Mouse (Mus musculus) hindbrain, embryonic 15.5 days (tissue): Measurements from ENCODE around the gene Ppef2. TPM values are rescaled to one million over a fixed set of nuclear protein-coding genes. Genes with fewer than 3 reads are reported as not detected.
A peak's percentile ranks its signal among the peaks of the same experiment; 100 is the strongest.
"Not testable (repeated sequence)": the region's sequence is repeated elsewhere in the genome, so short reads cannot be mapped to it uniquely, and the experiment has no call there.

Experiments
- ATAC-seq: fragments of 200-750 bp; cut with Nextera tagmentation; 2 replicates; pipeline ENCODE4 v1.8.0; 2017; ENCODE audit warnings: low read depth, moderate number of reproducible peaks, moderate TSS enrichment; ENCODE audit not compliant: low FRiP score
- H3K27ac ChIP-seq: fragments of 300-500 bp; sonication (generic); replicated peaks from 2 replicates; pipeline ENCODE4 v1.5.1; 2015; ENCODE audit warnings: mild to moderate bottlenecking, inconsistent platforms
- H3K27me3 ChIP-seq: fragments of 300-500 bp; sonication (generic); 2 replicates; pipeline ENCODE4 v1.6.1; 2015; ENCODE audit warnings: control low read depth, inconsistent platforms
- H3K36me3 ChIP-seq: fragments of 300-500 bp; sonication (generic); 2 replicates; pipeline ENCODE4 v1.6.1; 2015; ENCODE audit warnings: control low read depth, inconsistent platforms
- H3K4me1 ChIP-seq: fragments of 300-500 bp; sonication (generic); replicated peaks from 2 replicates; pipeline ENCODE4 v1.6.1; 2015; ENCODE audit warnings: control low read depth, inconsistent platforms
- H3K4me2 ChIP-seq: fragments of 300-500 bp; sonication (generic); 2 replicates; pipeline ENCODE4 v1.6.1; 2015; ENCODE audit warnings: moderate library complexity, mild to moderate bottlenecking, inconsistent platforms
- H3K4me3 ChIP-seq: fragments of 300-500 bp; sonication (generic); 2 replicates; pipeline ENCODE4 v1.5.1; 2015; ENCODE audit warnings: mild to moderate bottlenecking, inconsistent platforms
- H3K9ac ChIP-seq: fragments of 300-500 bp; sonication (generic); 2 replicates; pipeline ENCODE4 v1.6.1; 2015; ENCODE audit warnings: inconsistent platforms
- H3K9me3 ChIP-seq: fragments of 300-500 bp; sonication (generic); 2 replicates; pipeline ENCODE4 v1.6.1; 2016; ENCODE audit warnings: control low read depth, inconsistent platforms
- WGBS: fragments of 180-500 bp; shearing (Covaris S2); methylation state at CpG from one replicate; pipeline ENCODE4 v1.1.7; 2015; 5-methylcytosine and 5-hydroxymethylcytosine counted together
- polyA plus RNA-seq: library from polyadenylated mRNA; unstranded; fragments of >200 nt; fragmentation: Nextera tagmentation; extraction: Ambion mirVana; gene quantifications from 2 replicates; pipeline ENCODE4 v1.2.1, GENCODE M21; 2015

Ppef2 gene
- polyA plus RNA-seq, 1 experiment from 2014 or later: 0.52 TPM

DNA sequence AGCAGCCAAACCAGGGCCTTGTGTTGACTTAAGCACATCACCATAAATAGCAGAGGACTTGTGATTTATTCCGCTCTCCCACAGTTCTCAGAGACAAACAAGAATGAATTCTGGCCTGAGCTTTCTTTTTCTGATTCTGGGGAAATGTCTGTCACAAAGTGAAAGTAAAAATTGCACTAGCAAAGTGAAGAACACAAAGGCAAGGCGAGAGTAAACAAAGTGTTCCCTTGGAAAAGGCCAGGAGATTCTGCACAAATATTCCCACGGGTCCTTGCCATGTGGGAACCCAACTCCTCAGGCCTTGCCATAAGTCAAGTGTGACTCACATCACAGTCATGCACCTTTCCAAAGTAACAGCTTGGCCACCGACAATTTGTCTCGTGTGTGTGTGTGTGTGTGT, 50.4 kb downstream of the Ppef2 start:
- no peak overlapping the region for H3K4me2 ChIP-seq
- H3K9me3 ChIP-seq: no peaks in the 10 kb centered on the region
- no peak overlapping the region for H3K9ac ChIP-seq
- H3K27me3 ChIP-seq: no peaks in the 10 kb centered on the region
- H3K27ac ChIP-seq: no peak overlapping the region
- peaks cover 48% of the 10 kb centered on the region for H3K36me3 ChIP-seq
- no peak overlapping the region for H3K4me3 ChIP-seq
- H3K4me1 ChIP-seq: no peaks in the 10 kb centered on the region
- 85% methylated on average over 5 of the region's 5 CpGs for WGBS
- no peak for ATAC-seq

GRCm38 (mm10) chr5:92205184-92205583, 50.9 kb downstream of the Ppef2 start:
- H3K27me3 ChIP-seq: no peaks in the 10 kb centered on the region
- WGBS: 90% methylated on average over 7 of the region's 7 CpGs
- H3K4me1 ChIP-seq: no peaks in the 10 kb centered on the region
- H3K4me3 ChIP-seq: no peak overlapping the region
- H3K36me3 ChIP-seq: peaks cover 52% of the 10 kb centered on the region
- no peak for ATAC-seq
- H3K27ac ChIP-seq: no peak overlapping the region
- no peak overlapping the region for H3K9ac ChIP-seq
- no peak overlapping the region for H3K4me2 ChIP-seq
- no peaks in the 10 kb centered on the region for H3K9me3 ChIP-seq

DNA sequence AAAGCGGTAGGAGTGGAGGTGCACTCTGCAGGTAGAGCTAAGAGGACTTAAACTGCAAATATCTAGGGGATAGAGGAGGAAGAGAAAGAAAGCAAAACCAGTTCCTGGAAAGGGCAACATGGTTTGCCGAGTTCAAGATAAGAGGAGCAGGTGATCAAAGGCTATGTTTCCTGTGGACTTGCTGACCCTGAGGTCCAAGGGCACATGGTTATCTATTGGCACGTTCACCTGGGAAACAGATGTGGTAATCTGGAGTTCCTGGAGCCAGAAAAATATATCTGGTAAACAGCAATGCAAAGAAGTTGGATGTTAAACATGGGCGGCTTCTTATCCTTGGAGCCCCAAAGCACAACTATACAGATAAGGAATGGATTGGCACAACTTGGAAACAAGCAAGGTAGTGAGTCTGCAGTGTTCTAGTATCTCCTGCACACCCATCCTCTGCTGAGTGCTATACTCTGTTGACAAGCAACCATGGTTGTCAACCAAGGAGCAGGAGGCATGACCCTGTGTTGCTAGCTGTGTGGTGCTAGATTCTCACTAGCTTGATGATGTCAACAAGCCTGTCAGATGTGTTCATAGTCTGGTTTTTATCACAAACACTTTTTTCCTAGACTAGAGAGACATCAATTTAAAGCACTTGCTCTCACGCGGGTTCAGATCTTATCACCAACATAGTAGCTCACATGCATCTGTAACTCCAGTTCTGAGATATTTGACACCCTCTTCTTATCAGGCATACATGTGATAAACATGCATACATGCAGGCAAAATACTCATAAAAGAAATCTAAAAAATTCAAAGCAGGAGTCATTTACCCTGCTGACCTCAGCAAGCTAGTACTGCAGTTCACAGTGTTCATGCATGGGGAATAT, 51.7 kb downstream of the Ppef2 start:
- Histone ChIP-seq H3K36me3 (peaks cover 57% of the 10 kb centered on the region), H3K4me3 (no peak overlapping the region), H3K4me1 (no peaks in the 10 kb centered on the region), H3K27me3 (no peaks in the 10 kb centered on the region), H3K9me3 (no peaks in the 10 kb centered on the region), H3K27ac (no peak overlapping the region), H3K4me2 (no peak overlapping the region), H3K9ac (no peak overlapping the region)
- 97% methylated on average over 6 of the region's 6 CpGs for WGBS
- no peak for ATAC-seq

GRCm38 (mm10) chr5:92198266-92198665, 57.8 kb downstream of the Ppef2 start:
- H3K4me2 ChIP-seq: no peak overlapping the region
- WGBS: 71% methylated on average over 8 of the region's 8 CpGs
- no peaks in the 10 kb centered on the region for H3K27me3 ChIP-seq
- H3K9me3 ChIP-seq: no peaks in the 10 kb centered on the region
- H3K4me1 ChIP-seq: 0 out of 2 replicates have a peak, but pooled peaks cover 5% of the 10 kb centered on the region
- no peak overlapping the region for H3K4me3 ChIP-seq
- H3K9ac ChIP-seq: no peak overlapping the region
- H3K27ac ChIP-seq: no peak overlapping the region
- no peak for ATAC-seq
- peaks cover 58% of the 10 kb centered on the region for H3K36me3 ChIP-seq

GRCm38 (mm10) chr5:92196895-92197811, 58.9 kb downstream of the Ppef2 start:
- Histone ChIP-seq H3K27ac (peak overlapping the region; percentile 31; the same call in 1 of the 2 replicates), H3K36me3 (peaks cover 63% of the 10 kb centered on the region), H3K9me3 (no peaks in the 10 kb centered on the region), H3K27me3 (no peaks in the 10 kb centered on the region), H3K9ac (no peak overlapping the region), H3K4me2 (no peak overlapping the region), H3K4me1 (0 out of 2 replicates have a peak, but pooled peaks cover 5% of the 10 kb centered on the region), H3K4me3 (no peak overlapping the region)
- ATAC-seq: peak; percentile 68
- 56% methylated on average over 15 of the region's 15 CpGs for WGBS

- not testable (repeated sequence) for H3K27me3 ChIP-seq, H3K4me1 ChIP-seq, ATAC-seq, H3K9me3 ChIP-seq, H3K9ac ChIP-seq, H3K4me2 ChIP-seq, H3K4me3 ChIP-seq, H3K27ac ChIP-seq
- peaks cover 50% of the 10 kb centered on the region for H3K36me3 ChIP-seq
- WGBS: 49% methylated on average over 2 of the region's 2 CpGs
Measured at GRCm38 (mm10) chr5:92195716-92196115, 60.4 kb downstream of the Ppef2 start.

DNA sequence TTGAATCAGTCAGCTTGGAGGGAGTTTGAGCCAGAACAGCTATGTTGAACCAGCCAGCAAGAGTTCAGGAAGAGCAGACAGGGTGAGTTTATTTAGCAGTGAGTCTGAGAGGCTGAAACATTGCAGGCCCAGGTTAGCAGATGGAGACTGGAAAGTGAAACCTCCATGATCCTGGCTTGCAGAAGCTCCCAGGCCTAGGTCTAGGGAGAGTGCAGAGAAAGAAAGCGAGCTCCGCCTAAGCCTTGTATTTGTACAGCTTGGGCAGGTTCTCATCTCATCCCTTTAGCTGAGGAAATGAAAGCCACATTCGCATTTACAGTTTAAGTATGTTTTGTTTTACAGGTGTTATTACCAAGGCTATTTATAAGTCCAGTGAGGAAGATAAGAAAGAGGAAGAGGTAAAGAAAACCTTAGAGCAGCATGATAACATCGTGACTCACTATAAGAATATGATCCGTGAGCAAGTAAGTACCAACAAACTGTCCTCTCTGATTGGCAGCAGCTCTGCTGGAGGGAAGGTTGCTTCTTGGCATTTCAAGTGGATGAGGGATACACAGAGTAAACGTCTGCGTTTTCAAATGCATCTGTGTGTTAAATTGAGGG, 67.1 kb downstream of the Ppef2 start:
- no peak overlapping the region for H3K27ac ChIP-seq
- H3K9me3 ChIP-seq: no peaks in the 10 kb centered on the region
- 97% methylated on average over 7 of the region's 7 CpGs for WGBS
- no peak for ATAC-seq
- H3K4me3 ChIP-seq: no peak overlapping the region
- H3K9ac ChIP-seq: no peak overlapping the region
- H3K4me1 ChIP-seq: no peaks in the 10 kb centered on the region
- no peaks in the 10 kb centered on the region for H3K27me3 ChIP-seq
- H3K4me2 ChIP-seq: no peak overlapping the region
- peaks cover 62% of the 10 kb centered on the region for H3K36me3 ChIP-seq

DNA sequence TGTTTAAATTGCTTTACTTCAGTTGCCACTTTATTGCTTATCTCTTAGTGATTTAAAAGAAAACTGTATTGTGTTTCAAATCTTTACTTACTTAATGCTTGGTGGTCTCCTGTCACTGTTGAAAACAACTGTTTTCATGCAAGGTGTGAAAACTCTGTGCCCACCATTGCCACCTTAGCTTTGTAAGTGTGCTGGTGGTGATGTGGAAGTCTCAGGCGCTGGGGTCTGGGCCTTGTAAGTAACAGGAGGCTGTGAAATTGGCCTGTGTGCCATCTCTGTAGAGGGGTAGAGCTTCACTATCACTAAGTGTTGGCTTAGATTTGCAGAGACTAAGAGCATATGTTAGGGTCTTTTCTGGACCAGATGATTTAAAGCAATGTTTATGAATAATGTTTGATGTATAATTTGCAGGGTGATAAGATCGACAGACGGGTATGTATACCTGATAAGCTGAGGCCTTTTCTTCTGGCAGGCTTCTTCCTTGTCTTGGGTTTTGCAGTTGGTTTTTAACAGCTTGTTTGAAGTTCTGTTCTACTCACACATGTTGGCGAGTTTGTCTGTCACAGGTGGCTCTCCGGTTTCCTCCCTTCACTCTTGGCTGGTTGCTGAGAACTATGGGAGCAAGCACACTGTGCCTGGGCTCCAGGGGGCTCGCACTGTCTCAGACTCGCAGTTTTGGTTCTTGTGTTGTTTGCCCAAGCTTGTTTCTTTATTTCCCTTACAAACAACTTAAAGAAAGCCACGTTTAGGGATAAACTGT, 72.8 kb downstream of the Ppef2 start:
- Histone ChIP-seq H3K27ac (no peak overlapping the region), H3K27me3 (no peaks in the 10 kb centered on the region), H3K4me2 (no peak overlapping the region), H3K4me1 (no peaks in the 10 kb centered on the region), H3K9ac (no peak overlapping the region), H3K9me3 (no peaks in the 10 kb centered on the region), H3K4me3 (no peak overlapping the region), H3K36me3 (peaks cover 64% of the 10 kb centered on the region)
- ATAC-seq: no peak
- WGBS: 93% methylated on average over 8 of the region's 8 CpGs

Other genes with a start within 250 kb of the Ppef2 start
- 13.7 and 14.8 TPM in 2 replicates for gene Cdkl2, start 212.4 kb downstream of the Ppef2 start, polyA plus RNA-seq
- 325 and 337 TPM in 2 replicates for gene G3bp2, start 172.6 kb downstream of the Ppef2 start, polyA plus RNA-seq
- 38.7 and 44.6 TPM in 2 replicates for gene Uso1, start 118.3 kb downstream of the Ppef2 start, polyA plus RNA-seq
- gene U90926, start 40.9 kb downstream of the Ppef2 start, polyA plus RNA-seq: not detected in 2 replicates
- 21.9 and 24.1 TPM in 2 replicates for gene Naaa, start 21.9 kb upstream of the Ppef2 start, polyA plus RNA-seq
- 27.5 and 31.4 TPM in 2 replicates for gene Sdad1, start 54.2 kb upstream of the Ppef2 start, polyA plus RNA-seq
- not detected in 2 replicates for gene Cxcl9, start 71.8 kb upstream of the Ppef2 start, polyA plus RNA-seq
- gene Art3, start 75.5 kb upstream of the Ppef2 start, polyA plus RNA-seq: 6.1 and 6.9 TPM in 2 replicates
- gene Cxcl10, start 92.6 kb upstream of the Ppef2 start, polyA plus RNA-seq: 0.36 and 0.58 TPM in 2 replicates
- 47.3 and 50.5 TPM in 2 replicates for gene Nup54, start 178.9 kb upstream of the Ppef2 start, polyA plus RNA-seq